Mouse (Mus musculus) naive thymus-derived CD4-positive, alpha-beta T cell, adult 2 months (primary cell): ENCODE data around the gene 9230112D13Rik.

Experiments used
- DNase-seq: peaks from one replicate; pipeline ENCODE4 v3.0.0-alpha.2; 2011; ENCODE audit warnings: low read depth

Gene 9230112D13Rik

GRCm38 (mm10) chr14:34497346-34497745, 25.3 kb downstream of the 9230112D13Rik start:
- no peak for DNase-seq

- DNase-seq: no peak
Observed at GRCm38 (mm10) chr14:34493682-34494081, 28.9 kb downstream of the 9230112D13Rik start.

- no peak for DNase-seq
Observed at GRCm38 (mm10) chr14:34492688-34493087, 29.9 kb downstream of the 9230112D13Rik start.

- DNase-seq: no peak
Observed at GRCm38 (mm10) chr14:34490965-34491364, 31.6 kb downstream of the 9230112D13Rik start.

- DNase-seq: no peak
Observed at GRCm38 (mm10) chr14:34489928-34490327, 32.7 kb downstream of the 9230112D13Rik start.

GRCm38 (mm10) chr14:34486169-34486568, 36.4 kb downstream of the 9230112D13Rik start:
- DNase-seq: no peak

GRCm38 (mm10) chr14:34483469-34484341, 38.9 kb downstream of the 9230112D13Rik start:
- DNase-seq: no peak

GRCm38 (mm10) chr14:34471591-34471990, 51.0 kb downstream of the 9230112D13Rik start:
- DNase-seq: no peak

GRCm38 (mm10) chr14:34466291-34466690, 56.3 kb downstream of the 9230112D13Rik start:
- DNase-seq: no peak
